Mouse (Mus musculus) neural tube, embryonic 10.5 days (tissue): ENCODE data around the gene Tcl1b2.
"Not testable (repeated sequence)": the region's sequence is repeated elsewhere in the genome, so short reads cannot be mapped to it uniquely, and the experiment has no call there.

Source experiments
- DNase-seq: peaks from one replicate; pipeline ENCODE4 v3.0.0-alpha.2; 2017; ENCODE audit warnings: low spot score; ENCODE audit errors: extremely low spot score

Gene Tcl1b2

DNA sequence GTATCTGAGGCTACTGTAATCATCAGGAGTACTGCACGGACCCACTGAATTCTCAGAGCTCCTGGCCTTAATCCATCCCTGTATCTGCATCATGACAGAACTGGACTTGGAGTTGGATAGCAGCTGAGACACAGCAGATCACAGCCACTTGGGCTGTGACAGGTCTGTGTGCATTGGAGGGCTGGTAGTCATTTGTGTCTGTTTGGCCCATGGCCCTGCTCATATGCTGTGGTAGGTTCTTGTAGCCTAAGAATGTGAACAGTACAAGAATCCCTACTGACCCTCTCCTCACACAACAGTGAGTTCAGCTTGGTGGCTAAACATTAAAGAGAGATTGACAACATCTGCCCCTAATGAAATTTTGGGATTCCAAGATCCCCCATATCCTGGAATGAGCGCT is 27.6 kb downstream of the Tcl1b2 start:
- no peak for DNase-seq

DNA sequence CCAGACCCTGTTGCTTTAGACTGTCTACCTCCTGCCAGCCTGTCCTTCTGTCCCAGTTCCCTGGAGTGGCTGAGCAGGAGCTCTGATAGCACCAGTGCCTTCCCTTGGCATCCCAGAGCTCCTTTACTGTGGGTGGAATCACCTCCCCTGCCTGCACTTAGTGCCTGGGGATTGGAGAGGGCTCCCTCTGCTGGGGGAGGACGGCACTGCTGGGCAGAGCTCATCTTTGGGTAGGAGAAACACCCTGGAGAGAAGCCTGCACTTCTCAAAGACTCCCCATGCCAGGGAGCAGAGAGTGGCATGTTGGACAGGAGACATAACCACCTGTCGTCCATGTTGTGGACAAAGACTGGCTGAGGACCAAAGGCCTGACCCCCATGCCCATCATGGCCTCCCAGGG is 28.5 kb downstream of the Tcl1b2 start:
- DNase-seq: not testable (repeated sequence)

DNA sequence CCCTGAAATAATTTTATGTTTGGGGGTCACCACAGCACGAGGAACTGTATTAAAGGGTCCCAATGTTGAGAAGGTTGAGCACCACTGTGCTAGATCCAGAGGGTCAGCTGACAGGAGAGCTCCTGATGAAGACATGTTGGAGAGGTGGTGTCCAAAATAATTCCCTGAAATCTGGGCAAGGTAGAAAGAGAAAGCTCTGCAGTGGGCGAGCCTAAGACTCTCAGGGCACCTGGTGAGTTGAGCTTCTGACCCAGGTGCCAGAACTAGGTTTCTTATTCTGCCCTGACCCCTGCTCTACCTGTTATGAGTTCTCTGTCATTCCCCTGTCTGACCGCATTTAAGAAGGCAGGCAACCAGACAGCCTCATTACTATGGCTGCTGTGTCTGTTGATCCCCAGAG is 30.2 kb downstream of the Tcl1b2 start, which contains the start of gene Tcl1b5:
Gene Tcl1b5, plus strand, starts transcription at position 301 of the 400 bp plus-strand sequence.
- not testable (repeated sequence) for DNase-seq

DNA sequence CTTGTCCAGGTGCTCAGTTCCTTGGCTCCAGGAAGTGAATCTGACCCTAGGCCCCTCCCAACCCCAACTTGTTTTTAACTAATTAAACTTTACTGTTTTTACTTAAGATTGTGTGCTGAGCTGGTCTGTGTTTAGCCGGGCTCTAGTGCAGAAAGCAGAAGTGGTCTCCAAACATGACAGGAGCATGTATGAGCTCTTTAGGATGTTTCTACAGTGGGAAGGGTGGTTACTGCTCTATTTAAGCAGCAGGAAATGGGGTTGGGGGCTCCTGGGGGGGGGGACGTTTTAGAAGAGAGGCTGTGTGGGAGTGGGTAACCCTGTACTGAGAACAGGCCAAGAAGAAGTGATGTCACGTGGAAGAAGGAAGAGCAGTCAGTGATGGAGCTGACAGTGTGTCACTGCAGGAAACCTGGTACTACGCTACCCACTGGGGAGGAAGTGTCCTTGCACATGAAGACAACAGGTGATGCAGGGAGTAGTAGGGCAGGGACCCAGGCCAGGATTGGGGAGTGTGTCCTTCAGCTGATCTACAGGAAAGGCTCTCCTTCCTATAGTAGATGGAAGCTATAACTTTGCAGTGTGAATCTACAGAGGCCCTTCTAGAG is 35.3 kb downstream of the Tcl1b2 start:
- DNase-seq: not testable (repeated sequence)

DNA sequence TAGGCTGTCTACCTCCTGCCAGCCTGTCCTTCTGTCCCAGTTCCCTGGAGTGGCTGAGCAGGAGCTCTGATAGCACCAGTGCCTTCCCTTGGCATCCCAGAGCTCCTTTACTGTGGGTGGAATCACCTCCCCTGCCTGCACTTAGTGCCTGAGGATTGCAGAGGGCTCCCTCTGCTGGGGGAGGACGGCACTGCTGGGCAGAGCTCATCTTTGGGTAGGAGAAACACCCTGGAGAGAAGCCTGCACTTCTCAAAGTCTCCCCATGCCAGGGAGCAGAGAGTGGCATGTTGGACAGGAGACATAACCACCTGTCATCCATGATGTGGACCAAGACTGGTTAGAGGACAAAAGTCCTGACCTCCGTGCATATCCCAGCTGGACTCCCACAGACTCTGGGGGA is 43.2 kb downstream of the Tcl1b2 start:
- not testable (repeated sequence) for DNase-seq

DNA sequence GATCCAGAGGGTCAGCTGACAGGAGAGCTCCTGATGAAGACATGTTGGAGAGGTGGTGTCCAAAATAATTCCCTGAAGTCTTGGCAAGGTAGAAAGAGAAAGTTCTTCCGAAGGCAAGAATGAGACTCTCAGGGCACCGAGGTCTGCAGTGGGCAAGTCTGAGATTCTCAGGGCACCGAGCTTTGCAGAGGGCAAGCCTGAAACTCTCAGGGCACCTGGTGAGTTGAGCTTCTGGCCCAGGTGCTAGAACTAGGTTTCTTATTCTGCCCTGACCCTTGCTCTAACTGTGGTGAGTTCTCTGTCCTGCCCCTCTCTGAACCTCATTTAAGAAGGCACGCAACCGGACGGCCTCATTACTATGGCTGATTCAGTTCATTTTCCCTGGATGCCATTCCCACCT is 44.9 kb downstream of the Tcl1b2 start, which contains the start of gene Tcl1b3:
Gene Tcl1b3, plus strand, starts transcription at position 301 of the 400 bp plus-strand sequence.
- DNase-seq: not testable (repeated sequence)

DNA sequence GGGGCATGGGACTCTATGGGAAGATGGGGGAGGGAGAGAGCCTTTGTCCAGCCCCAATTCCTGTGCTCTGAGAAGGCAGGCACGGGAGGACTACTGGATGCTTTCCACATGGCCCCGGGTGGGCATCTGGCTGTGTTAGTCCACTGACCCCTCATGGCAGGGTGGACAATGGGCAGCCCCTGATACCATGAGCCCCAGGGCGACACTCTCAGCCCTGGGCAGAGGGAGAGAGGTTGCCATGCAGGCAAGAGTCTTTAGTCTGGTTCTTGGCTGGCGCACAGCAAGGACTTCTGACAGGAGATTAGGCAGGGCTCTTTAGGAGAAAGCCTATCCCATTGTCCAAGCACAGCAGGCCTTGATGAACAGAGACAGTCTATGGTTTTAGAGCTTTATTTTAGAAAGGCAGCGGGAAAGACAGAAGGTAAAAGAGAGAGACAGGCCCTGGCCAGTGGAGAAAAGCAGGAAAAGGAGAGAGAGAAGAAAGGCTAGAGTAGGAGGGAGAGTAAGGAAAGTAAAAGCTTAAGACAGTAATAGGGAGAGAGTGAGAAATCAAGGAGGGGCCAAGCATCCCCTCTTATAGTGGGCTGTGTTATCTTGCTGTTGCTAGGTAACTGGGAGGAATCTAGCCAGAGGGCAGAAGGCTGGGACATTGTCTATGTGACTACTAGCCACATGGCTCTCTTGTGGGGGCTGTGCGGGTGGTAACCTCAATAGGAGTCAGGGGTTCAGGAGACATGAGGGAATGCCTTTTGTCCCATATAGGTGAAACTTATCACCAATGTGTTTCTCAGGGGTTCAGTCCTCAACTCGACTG is 54.1 kb downstream of the Tcl1b2 start:
- peak; percentile 16 for DNase-seq

DNA sequence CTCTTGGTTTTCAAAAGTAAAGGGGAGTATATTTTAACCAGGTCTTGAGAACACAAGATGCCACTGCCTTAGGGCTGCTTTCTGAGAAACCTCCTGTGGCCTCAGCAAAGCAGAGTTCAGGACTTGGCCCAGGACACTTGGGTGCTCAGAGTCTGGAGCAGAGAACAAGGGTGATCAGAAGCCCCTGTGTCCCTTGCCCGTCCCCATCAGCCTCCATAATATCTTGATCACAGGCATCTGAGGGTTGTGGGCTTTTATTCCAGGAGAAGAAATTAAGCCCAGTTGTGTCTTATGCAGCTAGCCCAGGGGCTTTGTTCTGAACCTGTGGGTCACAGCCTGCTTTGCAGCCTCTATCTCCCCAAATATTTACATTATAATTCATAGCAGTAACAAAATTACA is 55.8 kb downstream of the Tcl1b2 start, which contains the start of gene Tcl1b4:
Gene Tcl1b4, plus strand, starts transcription at position 301 of the 400 bp plus-strand sequence.
- not testable (repeated sequence) for DNase-seq
